Mouse (Mus musculus) gastrocnemius, postnatal 14 days (tissue): ENCODE results near the gene Ccdc183. TPM values are rescaled to one million over a fixed set of nuclear protein-coding genes. Genes with fewer than 3 reads are reported as not detected.

Experiments
- DNase-seq: peaks from one replicate; pipeline ENCODE4 v3.0.0; 2021; ENCODE audit warnings: mixed read lengths
- intact Hi-C: fragments of 180-260 bp; cut with DNase I; formaldehyde crosslinking; loops from one replicate; pipeline ENCODE4 v1.15.1; 2025; ENCODE audit warnings: low total_unique reads
- total RNA-seq, 2 experiments: library from RNA; stranded (reverse); gene quantifications; 2 replicates each; pipeline ENCODE4 v1.2.3; 2021

The Ccdc183 gene
- total RNA-seq, 2 experiments from 2014 or later = not detected

DNA sequence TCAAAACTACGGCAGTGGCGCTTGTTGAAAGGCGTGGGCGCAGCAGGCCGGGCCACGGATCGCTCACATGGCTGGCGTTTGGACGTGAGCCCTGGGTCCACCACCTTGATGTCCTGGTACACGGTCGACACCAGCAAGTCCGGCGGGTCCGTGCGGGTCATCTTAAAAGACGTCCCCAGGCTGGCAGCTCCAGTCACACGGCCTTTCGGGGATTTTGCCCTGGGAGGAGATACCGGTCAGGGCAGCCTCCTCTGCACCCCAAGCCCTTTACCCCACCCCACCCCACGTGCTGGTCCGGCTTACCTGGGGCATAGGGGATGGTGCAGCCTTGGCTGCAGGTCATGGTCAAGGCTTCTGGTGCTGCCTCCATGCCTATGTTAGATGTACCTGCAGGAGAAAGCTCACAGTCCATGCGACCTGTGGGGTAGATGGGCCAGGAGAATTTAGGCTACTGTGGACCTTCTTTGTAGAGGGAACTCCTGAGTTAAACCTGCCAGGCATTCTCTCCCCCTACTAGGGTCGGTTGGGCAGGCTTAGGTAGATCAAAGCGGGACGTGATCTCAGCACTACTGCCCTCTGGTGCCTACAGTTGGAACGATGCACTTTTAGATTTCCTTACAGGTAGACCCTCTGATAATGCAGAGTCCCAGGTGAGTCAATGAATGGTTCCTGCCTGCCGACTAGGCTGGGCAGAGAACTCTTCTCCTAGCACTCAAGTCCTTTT is 37.6 kb downstream of the Ccdc183 start:
- peak; percentile 17 for DNase-seq
- intact Hi-C loops = loop anchor here (10.0 kb wide), 1 partner anchor 65 kb away; no protein-coding TSS in a partner anchor

DNA sequence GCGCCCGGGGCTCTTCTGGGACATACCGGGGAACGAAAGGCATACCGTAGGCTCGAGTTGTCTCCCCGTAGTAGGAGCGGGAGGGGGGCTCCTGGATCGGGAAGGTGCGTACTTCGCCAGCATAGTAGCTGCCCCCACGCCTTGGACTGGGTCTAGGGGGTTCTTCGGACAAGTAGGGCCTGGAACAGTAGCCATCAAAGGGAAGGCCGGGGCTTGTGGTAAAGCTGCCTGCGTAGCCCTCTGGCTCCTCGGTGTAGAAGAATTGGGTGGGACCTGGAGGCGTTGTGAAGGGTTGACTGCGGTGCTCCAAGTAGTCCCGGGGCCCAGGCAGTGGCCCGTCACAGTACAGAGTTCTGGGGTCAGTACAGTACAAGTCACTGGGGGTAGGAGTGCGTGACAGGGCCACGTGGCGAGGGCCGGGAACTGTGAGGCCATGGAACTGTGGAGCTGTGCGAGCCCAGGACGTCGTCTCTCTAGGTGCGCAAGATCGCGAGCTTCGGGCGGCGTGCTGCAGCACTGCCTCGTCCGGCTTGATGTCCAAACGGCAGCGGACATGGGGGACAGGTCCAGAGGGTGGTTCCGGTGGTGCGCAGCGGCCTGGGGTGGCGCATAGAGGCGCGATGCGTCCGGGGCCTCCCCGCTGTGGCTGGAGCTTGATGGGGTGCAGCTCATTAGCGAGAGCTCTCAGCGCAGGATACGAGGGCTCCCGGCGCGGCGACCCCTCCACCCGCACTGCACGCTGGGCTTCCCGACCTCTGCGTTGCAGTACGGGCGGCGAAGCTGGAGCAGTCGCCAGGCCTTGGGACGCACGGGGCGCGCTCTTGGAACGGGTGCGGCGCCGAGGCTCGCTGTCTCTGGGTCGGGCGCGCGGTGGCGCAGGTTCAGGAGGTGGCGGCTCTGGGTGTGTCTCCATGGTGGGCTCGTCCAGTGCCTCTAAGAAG is 38.4 kb downstream of the Ccdc183 start:
- intact Hi-C loops = loop anchor here (10.0 kb wide), 1 partner anchor 64 kb away; no protein-coding TSS in a partner anchor
- DNase-seq = no peak

DNA sequence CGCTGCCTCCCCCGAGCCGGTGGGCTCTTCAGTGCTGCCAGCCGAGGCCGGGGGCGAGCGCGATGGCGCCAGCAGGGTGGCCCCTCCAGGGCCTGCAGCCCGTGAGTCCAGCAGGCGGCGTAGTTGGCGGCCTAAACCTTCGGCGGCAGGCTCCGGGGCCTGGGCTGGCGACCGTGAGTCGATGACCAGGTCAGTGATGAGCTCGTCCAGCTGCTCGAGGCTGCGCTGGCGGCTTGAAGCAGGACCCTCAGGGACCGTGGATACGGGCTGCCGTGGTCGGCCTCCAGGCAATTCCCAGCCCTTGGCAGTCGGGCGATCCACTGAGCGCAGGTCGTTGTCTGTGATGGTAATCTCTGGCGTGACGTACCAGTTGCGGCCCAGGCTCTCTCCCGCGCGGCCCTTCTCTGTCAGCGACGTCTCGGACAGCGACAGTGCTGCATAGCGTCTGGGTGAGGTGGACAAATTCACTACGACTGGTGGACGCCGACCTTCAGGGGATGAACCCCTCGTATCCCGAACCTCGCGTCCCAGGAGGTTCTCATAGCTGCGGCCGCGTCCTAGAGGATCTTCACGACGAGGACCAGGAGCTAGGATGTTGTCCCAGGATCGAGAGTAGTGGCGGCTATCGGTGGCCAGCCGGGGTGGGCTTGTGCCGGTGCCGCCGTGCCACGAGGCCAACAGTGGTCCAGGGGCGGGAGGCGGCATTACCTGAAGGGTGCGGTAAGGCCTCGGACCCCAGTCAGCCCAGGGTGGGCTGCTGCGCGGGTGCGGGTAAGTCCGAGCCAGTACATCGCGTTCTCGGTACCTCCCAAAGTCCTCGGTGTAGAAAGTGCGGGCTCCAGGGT is 39.3 kb downstream of the Ccdc183 start:
- peak; percentile 25 for DNase-seq
- intact Hi-C loops = loop anchor here (10.0 kb wide), 1 partner anchor 63 kb away; no protein-coding TSS in a partner anchor

DNA sequence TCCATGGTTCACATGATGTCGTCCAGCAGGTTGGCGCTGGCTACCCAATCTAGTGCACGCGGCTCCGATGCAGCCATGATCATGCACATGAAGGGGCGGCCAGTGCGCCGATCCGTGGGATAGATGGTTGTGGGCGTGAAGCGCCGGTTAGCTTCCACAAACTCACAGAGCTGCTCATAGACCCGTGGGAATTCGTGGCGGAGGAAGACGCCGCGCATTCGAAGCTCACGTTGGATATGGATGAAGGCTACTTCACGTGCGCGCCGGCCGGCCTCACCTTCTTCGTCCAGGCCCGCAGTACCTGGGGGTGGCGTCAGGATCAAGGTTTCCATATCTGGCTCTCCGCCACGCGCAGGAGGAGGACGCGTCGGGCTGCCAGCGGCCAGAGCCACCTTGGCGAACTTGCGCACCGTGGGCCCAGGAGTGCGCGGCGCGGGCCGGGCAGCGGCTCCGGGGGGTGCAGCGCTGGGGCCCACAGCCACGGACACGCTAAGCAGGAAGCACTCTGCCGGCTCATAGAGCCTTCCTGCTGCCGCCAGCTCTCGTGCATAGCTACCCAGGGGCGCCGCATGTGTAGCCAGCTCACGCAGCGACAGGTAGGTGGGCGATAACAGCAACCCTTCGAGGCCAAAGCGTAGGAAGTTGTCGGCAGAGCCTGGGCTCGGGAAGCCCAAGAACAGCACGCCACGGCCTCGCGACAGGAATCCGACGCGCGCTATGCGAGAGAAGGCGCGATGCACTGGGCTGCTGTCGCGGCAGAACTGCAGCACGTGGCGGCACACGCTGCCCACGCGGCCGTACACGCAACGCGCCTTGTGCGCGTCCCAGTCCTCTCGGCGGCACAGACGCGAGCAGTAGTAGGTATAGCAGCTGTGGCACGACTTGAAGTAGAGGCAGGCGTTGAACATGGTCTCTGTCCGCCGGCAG is 40.2 kb downstream of the Ccdc183 start:
- DNase-seq = peak; percentile 12
- intact Hi-C loops = loop anchor here (10.0 kb wide), 1 partner anchor 62 kb away; no protein-coding TSS in a partner anchor

DNA sequence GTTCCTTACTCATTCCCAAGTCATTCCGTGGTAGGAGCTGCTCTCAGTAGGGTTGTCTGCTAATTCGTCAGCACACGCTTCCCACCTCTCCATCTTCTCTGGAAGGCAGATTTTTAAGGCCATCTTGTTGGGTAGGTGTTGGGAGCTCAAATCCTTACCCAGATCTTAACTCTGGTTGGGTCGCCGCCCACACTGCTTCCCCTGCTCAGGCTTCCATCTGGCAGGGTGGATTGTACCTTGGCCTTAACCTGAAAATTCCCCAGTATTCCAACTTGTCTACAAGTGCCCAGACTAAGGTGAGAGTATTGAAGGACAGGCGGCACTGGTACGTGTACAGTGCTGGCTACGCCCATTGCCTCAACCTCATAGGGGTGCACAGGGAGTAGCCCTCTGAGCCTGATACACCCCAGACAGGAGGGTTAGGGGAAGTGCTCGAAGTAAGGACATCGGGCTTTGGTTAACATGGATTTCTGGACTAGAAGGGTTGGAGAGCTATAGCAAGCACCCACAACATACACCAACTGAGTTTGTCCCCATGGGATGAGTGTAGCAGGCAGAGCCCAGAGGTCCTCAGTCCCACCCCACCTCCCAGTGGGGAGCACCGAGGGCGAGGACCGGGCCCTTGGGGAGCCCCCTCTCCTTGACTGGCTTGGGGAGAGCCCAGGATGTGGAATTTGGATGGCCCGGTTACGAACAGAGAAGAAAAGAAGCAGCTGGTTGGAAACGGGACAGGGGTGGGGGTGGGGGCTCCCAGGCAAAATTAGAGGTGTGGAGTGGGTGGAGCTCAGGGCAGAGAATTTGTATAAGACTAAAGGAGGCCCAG is 41.2 kb downstream of the Ccdc183 start:
- no peak for DNase-seq
- intact Hi-C loops = loop anchor here (10.0 kb wide), 1 partner anchor 61 kb away; no protein-coding TSS in a partner anchor

DNA sequence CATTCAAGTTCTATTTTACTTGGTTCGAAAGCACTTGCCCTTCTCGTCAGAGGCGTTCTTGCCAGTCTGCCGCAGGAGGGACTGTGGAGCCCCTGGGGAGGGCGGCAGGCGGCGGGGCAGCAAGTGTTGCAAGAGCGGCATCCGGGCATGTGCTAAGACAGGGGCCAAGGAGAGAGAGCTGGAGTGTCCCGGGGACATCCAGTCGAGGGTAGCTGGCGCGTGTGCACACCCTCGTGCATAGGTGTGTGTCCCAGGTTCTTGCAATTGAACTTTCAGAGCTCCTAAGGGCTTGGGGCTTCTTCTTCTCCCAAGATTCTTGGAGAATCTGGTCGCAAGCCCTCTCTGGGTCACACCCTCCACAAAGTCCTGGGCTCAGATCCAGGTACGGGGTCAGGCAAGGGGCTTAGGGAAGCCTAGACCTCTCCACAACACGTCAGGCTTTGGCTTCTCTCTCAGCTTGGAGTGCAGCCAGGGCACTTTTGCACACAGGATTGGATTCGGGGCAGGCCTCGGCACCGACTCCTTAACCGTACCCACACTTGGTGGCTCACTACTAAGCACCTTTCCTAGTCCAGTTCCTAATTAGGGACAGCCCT is 41.9 kb downstream of the Ccdc183 start:
- intact Hi-C loops = loop anchor here (10.0 kb wide), 1 partner anchor 61 kb away; no protein-coding TSS in a partner anchor
- peak; percentile 41 for DNase-seq

DNA sequence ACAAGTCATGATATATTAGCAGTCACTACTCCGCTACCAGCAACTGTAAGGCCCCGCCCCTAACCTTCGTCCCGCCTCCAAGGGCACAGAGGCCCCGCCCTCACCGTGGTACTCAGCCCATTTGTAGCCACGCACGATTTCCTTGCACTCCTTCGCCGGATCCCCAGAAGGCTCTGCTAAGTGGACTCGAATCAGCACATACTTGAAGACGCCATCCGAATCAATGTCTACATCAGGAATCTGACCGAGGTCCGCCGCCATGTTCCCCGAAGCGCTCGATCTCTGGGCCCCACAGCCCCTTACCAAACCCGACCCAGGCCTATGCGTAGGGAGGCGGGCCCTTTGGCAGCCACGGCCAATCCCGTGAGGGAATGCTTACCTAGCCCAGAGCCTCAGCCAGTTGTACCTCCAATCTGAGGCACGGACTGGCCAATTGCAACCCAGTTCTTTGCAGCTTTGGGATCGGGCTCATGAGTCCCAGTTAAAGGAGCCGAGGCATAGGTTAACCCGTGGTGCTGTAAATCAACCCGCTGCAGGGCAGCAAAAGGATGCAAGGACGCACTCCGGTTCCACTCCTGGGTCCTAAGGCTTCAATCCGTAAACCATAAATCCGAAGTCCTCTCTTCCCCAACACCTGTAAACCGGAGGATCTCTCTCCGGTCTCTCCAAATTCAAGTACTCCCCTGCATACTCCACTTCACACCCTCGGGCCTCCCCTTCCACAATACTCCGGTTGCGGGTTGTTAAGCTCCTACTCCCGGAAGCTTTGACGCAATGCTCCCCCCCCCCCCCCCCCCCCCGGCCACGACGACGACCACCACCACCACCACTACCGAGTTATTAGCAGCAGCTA is 42.7 kb downstream of the Ccdc183 start, which contains the start of the genes Mamdc4 and Phpt1:
Gene Mamdc4 (minus strand): TSS at position 267 of the 853 bp plus-strand sequence.
Gene Phpt1 (minus strand): TSS at position 646 of the 853 bp plus-strand sequence.
- intact Hi-C loops = loop anchor here (10.0 kb wide), 1 partner anchor 60 kb away; no protein-coding TSS in a partner anchor
- DNase-seq = peak; percentile 94

DNA sequence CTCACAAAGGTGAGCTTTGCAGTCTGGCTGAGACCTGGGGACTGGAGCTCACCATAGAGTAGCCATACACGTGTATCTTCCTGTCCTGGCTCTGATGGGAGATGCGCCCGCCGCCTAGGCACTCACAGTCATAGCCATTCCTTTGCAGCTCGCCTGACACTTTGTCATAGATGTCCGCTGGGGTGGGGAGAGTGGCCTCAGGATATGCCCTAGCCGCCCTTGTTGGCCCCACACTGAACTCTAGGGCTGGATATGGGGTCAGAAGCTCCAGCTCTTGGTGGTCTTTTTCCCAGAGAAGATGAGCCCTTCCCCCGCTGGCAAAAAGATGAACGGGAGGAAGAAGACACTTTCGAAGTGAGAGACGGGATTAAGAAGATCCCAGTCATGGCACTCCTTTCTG is 43.3 kb downstream of the Ccdc183 start:
- intact Hi-C loops = loop anchor here (10.0 kb wide), 1 partner anchor 59 kb away; no protein-coding TSS in a partner anchor
- DNase-seq = no peak

DNA sequence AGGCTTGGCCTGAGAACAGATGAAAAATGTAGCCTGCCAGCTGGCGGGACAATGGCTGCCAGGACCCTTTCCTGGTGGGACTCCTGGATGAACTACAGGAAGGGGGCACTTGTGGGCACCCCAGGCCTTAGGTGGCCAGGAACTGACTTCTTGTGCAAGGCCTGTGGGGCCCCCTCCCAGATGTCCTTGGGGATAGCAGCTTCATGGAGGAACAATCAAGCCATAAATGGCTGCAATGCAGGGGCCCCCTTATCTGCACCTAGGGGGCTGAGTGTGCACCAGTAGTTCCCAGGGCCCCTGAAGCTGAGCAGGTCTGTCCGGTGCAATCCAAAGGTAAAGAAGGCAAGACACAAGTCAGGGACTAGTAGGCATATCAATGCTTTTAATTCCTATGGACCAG is 44.4 kb downstream of the Ccdc183 start:
- intact Hi-C loops = loop anchor here (10.0 kb wide), 1 partner anchor 58 kb away; no protein-coding TSS in a partner anchor
- no peak for DNase-seq

DNA sequence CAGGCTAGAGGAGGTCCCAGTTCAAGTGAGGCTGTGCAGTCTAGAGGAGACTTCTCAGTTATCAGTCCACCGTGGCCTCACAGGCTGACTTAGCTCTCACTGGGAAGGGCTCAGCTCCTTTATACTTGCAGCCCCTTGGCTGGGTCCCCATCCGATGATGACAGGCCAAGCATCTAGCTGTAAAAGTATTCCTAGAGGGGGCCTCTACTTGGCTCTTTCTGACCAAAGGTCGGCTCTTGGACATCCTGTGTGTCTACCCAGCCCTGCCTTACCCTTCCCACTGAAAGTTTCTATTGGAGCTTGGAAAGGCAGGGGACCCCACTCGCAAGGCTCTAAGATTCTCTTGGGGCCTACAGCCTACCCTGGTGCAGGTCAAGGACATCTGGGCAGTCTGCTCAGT is 46.3 kb downstream of the Ccdc183 start:
- intact Hi-C loops = loop anchor here (10.0 kb wide), 1 partner anchor 56 kb away; no protein-coding TSS in a partner anchor
- DNase-seq = no peak

DNA sequence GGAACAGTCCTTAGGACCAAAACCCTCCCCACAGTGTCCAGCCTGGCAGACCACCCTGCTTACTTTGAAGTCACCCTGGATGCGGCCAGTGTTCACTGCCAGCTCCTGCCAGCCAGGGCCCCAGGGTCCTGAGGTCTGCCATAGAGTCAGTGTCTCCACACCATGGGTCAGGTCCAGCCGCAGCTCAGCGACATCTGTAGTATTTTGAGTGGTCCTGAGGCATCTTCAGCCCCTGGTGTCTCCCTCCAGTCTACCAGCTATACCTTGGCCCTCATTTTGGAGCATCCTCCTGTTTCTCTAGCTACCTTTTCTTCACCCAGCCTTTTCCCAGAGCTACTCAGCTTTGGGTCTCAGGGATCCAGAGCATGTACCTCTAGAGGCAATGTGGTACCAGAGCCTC is 48.2 kb downstream of the Ccdc183 start:
- intact Hi-C loops = no loop called here
- no peak for DNase-seq

DNA sequence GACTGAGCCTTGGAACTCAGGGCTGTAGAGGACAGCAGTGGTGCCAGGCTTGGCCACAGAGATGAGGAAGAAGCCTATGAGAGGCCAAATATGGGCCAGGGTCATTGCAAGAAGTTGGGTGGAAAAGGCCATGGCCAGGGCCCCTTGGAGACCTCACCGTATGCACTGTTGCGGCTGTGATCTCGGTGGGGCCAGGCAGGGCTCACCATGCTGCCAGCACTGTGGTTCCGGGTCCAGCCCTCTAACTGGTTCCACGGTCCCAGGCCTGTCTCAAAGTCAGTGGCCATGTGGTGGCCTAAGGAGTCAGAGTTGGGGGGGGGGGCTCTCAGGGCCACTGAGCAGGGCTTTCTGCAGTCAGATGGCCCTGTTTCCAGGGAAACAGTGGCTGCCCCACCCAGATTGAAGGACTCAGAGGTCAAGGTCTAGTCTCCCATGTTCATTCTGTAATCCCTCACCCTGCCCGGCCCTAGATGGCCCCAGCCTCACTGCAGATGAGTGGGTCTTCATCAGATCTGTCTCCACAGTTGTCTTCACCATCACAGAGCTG is 48.9 kb downstream of the Ccdc183 start:
- no peak for DNase-seq
- intact Hi-C loops = no loop called here

DNA sequence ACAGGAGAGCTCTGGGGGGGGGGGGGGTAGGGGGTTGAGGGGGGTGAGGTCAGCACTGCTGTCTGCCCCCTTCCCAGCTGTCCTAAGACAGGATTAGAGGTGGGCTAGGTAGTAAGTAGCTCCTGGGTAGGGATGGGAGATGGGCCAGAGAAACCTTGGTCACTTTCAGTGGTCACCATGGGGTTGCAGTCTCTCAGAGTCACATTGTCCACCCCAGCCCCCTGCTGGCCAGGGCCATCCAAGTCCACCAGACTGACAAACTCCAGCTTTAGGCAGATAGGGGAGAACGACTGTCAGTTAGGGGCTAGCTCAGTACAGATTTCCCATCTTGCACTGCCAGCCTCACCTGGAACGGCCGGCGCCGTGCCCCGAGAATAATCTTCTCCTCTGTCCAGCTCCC is 50.9 kb downstream of the Ccdc183 start:
- no peak for DNase-seq
- intact Hi-C loops = no loop called here

DNA sequence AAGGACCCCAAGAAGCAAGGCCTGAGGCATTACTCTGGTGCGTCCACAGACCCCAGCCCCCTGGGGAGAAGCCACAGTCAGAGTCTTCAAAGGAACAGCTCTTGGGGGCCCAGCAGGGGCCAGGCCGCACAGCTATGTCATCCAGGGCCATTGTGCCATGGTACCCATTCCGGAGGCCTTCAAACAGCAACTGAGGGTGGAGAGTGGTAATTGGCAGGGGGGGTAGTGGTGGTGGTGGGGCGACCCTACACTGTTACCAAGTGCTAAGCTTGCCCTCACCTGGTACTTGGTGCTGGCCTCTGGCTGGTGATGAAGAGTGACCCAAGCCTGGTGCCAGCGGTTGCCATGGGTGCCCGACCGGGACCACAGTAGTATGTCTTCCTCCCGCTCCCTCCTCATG is 51.7 kb downstream of the Ccdc183 start:
- DNase-seq = no peak
- intact Hi-C loops = no loop called here

DNA sequence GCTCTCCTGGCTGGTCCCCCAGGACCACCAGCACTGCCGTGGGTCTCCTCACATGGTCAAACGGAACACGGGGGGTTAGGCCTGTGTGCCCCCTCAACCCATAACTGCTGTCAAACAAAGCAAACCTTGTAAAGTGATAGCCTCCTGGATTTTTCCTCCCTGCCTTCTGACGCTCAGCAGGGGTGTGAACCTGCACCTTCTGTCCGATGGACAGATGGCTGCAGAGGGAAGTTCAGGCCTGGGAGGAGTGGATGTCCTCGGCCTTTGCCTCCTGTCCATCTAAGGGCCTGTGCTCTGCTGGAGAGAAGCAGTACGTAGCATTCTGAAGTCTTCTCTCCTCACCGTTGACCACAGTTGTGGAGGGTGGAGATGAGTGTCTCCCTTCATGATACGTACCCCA is 55.5 kb downstream of the Ccdc183 start:
- DNase-seq = no peak
- intact Hi-C loops = no loop called here

DNA sequence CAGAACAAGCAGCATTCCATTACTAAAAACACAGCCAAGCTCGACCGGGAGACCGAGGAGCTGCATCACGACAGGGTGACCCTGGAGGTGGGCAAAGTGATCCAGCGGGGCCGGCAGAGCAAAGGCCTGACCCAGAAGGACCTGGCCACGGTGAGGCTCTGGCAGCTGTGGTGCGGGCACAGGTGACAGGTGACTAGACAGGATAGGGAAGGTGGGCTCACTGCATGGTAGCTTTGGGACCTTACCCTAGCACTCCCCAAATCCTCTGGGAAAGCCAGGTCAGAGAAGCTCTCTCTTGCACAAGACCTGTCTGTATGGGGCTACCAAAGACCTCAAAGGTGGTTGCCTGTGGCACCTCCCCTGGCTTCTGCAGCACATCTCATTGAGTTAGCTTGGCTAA is 56.9 kb downstream of the Ccdc183 start:
- intact Hi-C loops = no loop called here
- DNase-seq = no peak
